Mouse (Mus musculus) lung, embryonic 16.5 days (tissue): ENCODE data around the gene Emc9. TPM values are rescaled to one million over a fixed set of nuclear protein-coding genes. Genes with fewer than 3 reads are reported as not detected.

ENCODE experiments used
- ATAC-seq: fragments of 200-750 bp; cut with Nextera tagmentation; 2 replicates; pipeline ENCODE4 v1.8.0; 2017; ENCODE audit warnings: low read depth, mild to moderate bottlenecking, moderate library complexity
- H3K27ac ChIP-seq: fragments of 300-500 bp; sonication (generic); 2 replicates; pipeline ENCODE4 v1.5.1; 2014; ENCODE audit warnings: mild to moderate bottlenecking, control low read depth, low read length
- H3K27me3 ChIP-seq: fragments of 300-500 bp; sonication (generic); 2 replicates; pipeline ENCODE4 v1.6.1; 2014; ENCODE audit warnings: low read depth, low read length, mixed read lengths; ENCODE audit not compliant: control insufficient read depth, insufficient read depth
- H3K36me3 ChIP-seq: fragments of 300-500 bp; sonication (generic); 2 replicates; pipeline ENCODE4 v1.6.1; 2014; ENCODE audit warnings: low read length; ENCODE audit not compliant: control insufficient read depth, insufficient read depth
- H3K4me1 ChIP-seq: fragments of 300-500 bp; sonication (generic); replicated peaks from 2 replicates; pipeline ENCODE4 v1.6.1; 2014; ENCODE audit warnings: low read length, mixed read lengths; ENCODE audit not compliant: control insufficient read depth, insufficient read depth
- H3K4me2 ChIP-seq: fragments of 300-500 bp; sonication (generic); 2 replicates; pipeline ENCODE4 v1.6.1; 2014; ENCODE audit warnings: low read depth, low read length, control low read depth
- H3K4me3 ChIP-seq: fragments of 300-500 bp; sonication (generic); 2 replicates; pipeline ENCODE4 v1.5.1; 2014; ENCODE audit warnings: mild to moderate bottlenecking, low read length, control low read depth
- H3K9ac ChIP-seq: fragments of 300-500 bp; sonication (generic); 2 replicates; pipeline ENCODE4 v1.6.1; 2014; ENCODE audit warnings: low read length, control low read depth
- H3K9me3 ChIP-seq: fragments of 300-500 bp; sonication (generic); 2 replicates; pipeline ENCODE4 v1.6.1; 2016; ENCODE audit warnings: low read length; ENCODE audit not compliant: control insufficient read depth
- WGBS: fragments of 180-500 bp; shearing (Covaris S2); extraction: QIAGEN DNeasy Blood & Tissue Kit; methylation state at CpG from one replicate; pipeline ENCODE4 v1.1.7; 2014; 5-methylcytosine and 5-hydroxymethylcytosine counted together
- polyA plus RNA-seq: library from polyadenylated mRNA; unstranded; fragments of >200 nt; fragmentation: Nextera tagmentation; extraction: Ambion mirVana; gene quantifications from 2 replicates; pipeline ENCODE4 v1.2.1, GENCODE M21; 2015

Gene Emc9
- polyA plus RNA-seq, 1 experiment from 2014 or later, result 6.4 TPM

DNA sequence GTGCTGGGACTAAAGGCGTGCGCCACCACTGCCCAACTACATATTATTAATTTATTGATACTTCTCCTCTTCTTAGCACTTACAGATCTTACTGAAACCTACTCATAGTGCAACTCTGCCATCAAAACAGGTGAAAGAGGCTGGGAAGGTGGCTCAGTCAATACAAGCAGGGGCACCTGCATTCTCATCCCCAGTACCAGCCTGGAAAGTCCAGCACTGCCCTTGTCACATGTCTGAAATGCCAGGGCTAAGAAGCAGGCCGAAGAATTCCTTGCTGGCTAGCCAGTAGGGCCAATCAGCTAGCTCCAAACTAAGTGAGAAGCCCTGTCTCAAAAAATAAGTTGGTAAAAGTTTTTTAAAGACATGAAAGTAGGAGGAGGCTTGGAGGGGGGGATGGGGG is 27.5 kb downstream of the Emc9 start:
- Histone ChIP-seq H3K27me3 (no peaks in the 10 kb centered on the region), H3K9ac (no peak overlapping the region), H3K4me3 (no peak overlapping the region), H3K4me2 (no peak overlapping the region), H3K27ac (0 out of 2 replicates have a peak overlapping the region, but pooled peaks have one; percentile 47), H3K9me3 (no peaks in the 10 kb centered on the region), H3K4me1 (peaks cover 20% of the 10 kb centered on the region), H3K36me3 (no peaks in the 10 kb centered on the region)
- WGBS, result 78% methylated on average over 3 of the region's 3 CpGs
- no peak for ATAC-seq

DNA sequence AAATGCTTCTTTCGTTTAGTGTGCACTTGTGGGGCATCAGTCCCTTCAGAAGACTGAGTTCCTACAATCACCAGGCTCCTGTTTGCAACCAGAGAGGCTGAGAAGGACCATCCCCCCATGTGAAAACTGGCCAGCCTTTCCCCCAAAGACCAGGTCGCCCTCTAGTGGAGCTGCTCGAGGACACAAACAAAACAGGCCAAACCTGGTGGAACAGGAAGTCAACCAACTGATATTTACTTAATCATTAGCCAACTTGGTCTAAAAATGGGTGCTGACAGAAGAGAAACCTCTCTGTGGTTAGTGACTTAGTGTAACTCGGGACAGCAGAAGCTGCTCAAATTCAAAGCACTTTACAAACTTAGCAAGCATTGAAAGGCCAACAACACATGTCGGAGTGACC is 28.1 kb downstream of the Emc9 start:
- Histone ChIP-seq H3K27me3 (no peaks in the 10 kb centered on the region), H3K4me2 (no peak overlapping the region), H3K4me1 (peaks cover 17% of the 10 kb centered on the region), H3K36me3 (no peaks in the 10 kb centered on the region), H3K27ac (peak overlapping the region; percentile 47; the same call in 1 of the 2 replicates), H3K9ac (no peak overlapping the region), H3K9me3 (no peaks in the 10 kb centered on the region), H3K4me3 (no peak overlapping the region)
- WGBS, result 18% methylated on average over 5 of the region's 5 CpGs
- ATAC-seq, result no peak

DNA sequence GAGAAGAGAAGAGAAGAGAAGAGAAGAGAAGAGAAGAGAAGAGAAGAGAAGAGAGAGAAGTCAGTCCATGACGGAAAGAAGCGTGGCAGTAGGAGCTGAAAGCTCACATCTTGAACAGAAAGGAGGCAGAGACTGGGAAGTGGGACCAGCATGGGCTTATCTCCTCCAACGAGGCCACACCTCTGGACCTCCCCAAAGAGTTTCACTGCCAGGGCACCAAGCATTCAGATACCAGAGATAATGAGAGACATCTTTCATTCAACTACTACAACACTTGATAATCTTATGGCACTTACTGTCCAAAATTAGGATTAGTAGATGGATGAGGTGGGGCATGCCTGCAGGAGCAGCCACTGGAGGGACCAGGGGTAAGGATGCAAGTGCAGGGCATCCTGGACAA is 29.3 kb downstream of the Emc9 start:
- Histone ChIP-seq H3K9me3 (no peaks in the 10 kb centered on the region), H3K4me3 (no peak overlapping the region), H3K4me2 (no peak overlapping the region), H3K9ac (no peak overlapping the region), H3K36me3 (no peaks in the 10 kb centered on the region), H3K27me3 (no peaks in the 10 kb centered on the region), H3K27ac (no peak overlapping the region), H3K4me1 (peaks cover 6% of the 10 kb centered on the region)
- ATAC-seq, result no peak
- WGBS, result 74% methylated on average over 3 of the region's 3 CpGs

DNA sequence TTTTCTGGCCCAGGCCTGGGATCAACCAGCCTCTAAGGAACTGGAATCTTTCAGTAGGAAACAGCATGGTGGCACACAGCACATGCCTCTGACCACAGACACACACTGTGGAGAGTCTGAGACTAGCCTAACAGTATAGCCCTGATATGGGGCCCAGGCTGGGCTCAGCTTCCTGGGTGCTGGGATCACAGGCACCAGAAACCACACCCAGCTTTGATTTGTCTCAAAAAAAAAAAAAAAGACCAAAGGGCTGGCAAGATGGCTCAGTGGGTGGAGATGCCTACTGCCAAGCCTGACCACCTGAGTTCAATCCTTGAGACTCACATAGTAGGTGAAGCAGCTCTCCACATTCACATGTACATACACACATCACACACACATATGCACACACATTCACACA is 30.5 kb downstream of the Emc9 start:
- Histone ChIP-seq H3K4me1 (peaks cover 6% of the 10 kb centered on the region), H3K4me3 (no peak overlapping the region), H3K36me3 (peaks cover 1% of the 10 kb centered on the region), H3K27ac (no peak overlapping the region), H3K9ac (no peak overlapping the region), H3K4me2 (no peak overlapping the region), H3K9me3 (no peaks in the 10 kb centered on the region), H3K27me3 (no peaks in the 10 kb centered on the region)
- ATAC-seq, result no peak

DNA sequence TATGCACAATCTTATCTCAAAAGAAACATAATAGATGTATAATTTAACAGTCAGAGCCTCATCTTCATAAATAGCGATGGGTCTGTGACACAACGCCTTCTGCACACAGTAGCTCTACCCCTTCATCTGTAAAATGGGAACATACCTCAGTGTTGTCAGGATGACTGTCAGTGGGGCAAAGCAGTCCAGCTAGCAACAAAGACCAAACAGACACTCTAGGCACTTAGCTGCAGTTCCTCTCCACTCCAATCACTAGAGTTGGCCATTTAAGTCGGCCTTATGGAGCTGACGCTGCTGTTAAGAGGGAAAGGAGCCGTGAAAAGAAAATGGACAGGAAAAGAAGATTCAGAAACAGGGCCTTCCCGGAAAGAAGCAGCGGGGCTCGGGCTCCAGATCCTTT is 33.3 kb downstream of the Emc9 start:
- H3K27ac ChIP-seq, result no peak overlapping the region
- no peaks in the 10 kb centered on the region for H3K9me3 ChIP-seq
- no peaks in the 10 kb centered on the region for H3K27me3 ChIP-seq
- no peak overlapping the region for H3K9ac ChIP-seq
- ATAC-seq, result no peak
- H3K36me3 ChIP-seq, result peaks cover 21% of the 10 kb centered on the region
- H3K4me3 ChIP-seq, result no peak overlapping the region
- 90% methylated on average over 8 of the region's 8 CpGs for WGBS
- peaks cover 2% of the 10 kb centered on the region for H3K4me1 ChIP-seq
- no peak overlapping the region for H3K4me2 ChIP-seq

DNA sequence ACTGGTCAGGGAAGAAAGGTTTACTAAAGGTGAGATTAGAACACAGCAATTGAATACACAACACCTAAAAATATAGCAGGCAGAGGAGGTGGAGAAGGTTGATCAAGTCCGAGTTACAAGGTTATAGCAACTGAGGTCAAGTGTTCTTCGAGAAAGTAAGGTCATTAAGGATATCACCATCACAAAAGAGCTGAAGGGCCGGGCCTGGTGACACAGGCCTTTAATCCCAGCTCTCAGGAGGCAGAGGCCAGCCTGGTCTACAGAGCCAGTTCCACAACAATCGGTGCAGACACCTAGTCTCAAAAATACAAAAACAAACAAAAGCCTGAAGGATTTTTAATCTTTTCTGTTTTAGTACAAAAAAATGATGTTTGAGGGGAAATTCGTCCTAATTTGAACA is 33.8 kb downstream of the Emc9 start:
- H3K36me3 ChIP-seq, result peaks cover 21% of the 10 kb centered on the region
- 70% methylated on average over 5 of the region's 5 CpGs for WGBS
- H3K4me1 ChIP-seq, result no peaks in the 10 kb centered on the region
- no peak overlapping the region for H3K4me2 ChIP-seq
- ATAC-seq, result no peak
- H3K9me3 ChIP-seq, result no peaks in the 10 kb centered on the region
- no peak overlapping the region for H3K4me3 ChIP-seq
- no peaks in the 10 kb centered on the region for H3K27me3 ChIP-seq
- no peak overlapping the region for H3K9ac ChIP-seq
- no peak overlapping the region for H3K27ac ChIP-seq

DNA sequence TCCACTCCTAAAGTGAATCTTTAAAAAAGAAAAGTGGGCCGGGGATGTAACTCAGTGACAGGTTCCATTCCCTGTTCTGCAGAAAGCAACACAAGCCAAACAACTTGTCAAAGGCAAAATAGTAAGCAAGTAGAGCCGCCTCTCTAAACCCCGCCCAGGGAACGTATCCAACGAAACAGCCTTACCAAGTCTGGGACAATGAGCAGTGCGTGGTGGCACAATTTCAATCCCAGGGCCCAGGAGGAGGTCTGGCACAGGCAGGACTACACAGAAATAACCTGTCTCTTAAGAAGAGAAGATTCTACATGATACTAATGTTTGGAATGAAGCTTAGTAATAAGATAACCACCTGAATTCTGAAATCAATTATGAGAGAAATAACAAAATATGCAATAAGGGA is 34.9 kb downstream of the Emc9 start:
- no peaks in the 10 kb centered on the region for H3K4me1 ChIP-seq
- H3K9me3 ChIP-seq, result no peaks in the 10 kb centered on the region
- peaks cover 31% of the 10 kb centered on the region for H3K36me3 ChIP-seq
- 81% methylated on average over 6 of the region's 6 CpGs for WGBS
- no peaks in the 10 kb centered on the region for H3K27me3 ChIP-seq
- no peak for ATAC-seq
- no peak overlapping the region for H3K9ac ChIP-seq
- no peak overlapping the region for H3K4me2 ChIP-seq
- H3K27ac ChIP-seq, result no peak overlapping the region
- no peak overlapping the region for H3K4me3 ChIP-seq

DNA sequence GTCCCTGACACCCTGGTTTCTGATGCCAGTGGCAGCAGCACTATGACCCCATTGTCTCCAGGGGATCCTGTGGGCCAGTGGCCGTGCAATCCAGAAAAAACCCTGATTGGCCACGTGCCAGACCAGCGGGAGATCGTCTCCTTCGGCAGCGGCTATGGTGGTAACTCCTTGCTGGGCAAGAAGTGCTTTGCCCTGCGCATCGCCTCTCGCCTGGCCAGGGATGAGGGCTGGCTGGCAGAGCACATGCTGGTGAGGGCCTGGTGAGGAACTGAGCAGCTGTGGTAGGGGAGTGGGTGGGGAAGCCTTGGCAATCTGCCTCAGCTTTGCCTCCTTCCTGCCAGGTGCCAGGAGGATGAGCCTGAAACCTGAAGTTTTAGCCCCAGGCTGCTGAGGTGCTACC is 40.8 kb downstream of the Emc9 start:
- ATAC-seq, result no peak
- Histone ChIP-seq H3K4me2 (no peak overlapping the region), H3K27me3 (no peaks in the 10 kb centered on the region), H3K36me3 (peaks cover 44% of the 10 kb centered on the region), H3K4me1 (peaks cover 12% of the 10 kb centered on the region), H3K4me3 (no peak overlapping the region), H3K27ac (no peak overlapping the region), H3K9me3 (no peaks in the 10 kb centered on the region), H3K9ac (no peak overlapping the region)
- WGBS, result 55% methylated on average over 9 of the region's 9 CpGs

DNA sequence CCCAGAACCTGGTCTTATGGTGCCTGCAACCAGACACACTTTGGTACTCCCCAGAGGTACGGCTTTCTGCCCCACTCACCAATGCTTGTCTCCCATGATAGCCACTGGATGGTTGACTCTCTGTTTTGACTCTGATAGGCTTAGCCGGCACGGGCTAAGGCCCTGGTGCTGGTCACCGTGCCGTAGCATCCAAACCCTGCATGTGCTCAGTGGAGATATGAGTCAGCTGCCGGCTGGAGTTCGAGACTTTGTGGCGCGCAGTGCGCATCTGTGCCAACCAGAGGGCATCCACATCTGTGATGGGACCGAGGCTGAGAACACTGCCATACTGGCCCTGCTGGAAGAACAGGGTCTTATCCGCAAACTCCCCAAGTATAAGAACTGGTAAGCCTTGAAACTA is 42.8 kb downstream of the Emc9 start:
- no peak overlapping the region for H3K27ac ChIP-seq
- H3K9ac ChIP-seq, result no peak overlapping the region
- H3K4me3 ChIP-seq, result no peak overlapping the region
- H3K4me1 ChIP-seq, result peaks cover 12% of the 10 kb centered on the region
- H3K9me3 ChIP-seq, result no peaks in the 10 kb centered on the region
- H3K4me2 ChIP-seq, result no peak overlapping the region
- no peaks in the 10 kb centered on the region for H3K27me3 ChIP-seq
- peaks cover 27% of the 10 kb centered on the region for H3K36me3 ChIP-seq
- WGBS, result 96% methylated on average over 12 of the region's 12 CpGs
- ATAC-seq, result no peak

DNA sequence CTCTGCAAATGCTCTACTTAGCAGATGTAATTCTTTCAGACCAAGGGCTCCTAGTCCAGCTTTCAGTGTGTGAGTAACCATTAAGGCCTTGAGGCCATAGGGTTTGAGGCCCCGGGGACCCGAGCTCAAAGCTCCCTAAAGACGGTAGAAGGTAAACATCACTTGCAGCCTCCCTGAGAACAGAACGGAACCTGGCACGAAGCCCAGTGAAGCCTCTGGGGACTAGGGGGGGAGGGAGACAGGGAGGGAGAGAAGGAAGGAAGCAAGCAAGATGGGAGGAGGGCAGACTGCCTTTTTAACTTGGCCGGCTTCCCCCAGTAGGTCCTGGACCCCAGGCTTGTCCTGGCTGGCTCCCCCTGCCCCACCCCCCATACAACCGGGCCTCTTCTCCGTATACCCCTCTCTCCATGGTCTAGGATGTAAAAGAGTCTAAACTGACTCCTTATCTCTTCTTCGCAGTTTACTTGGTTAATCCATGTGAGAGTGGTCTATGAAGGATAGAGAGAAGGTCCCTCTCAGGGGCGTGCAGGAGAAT is 44.2 kb downstream of the Emc9 start:
- H3K4me1 ChIP-seq, result peaks cover 12% of the 10 kb centered on the region
- no peaks in the 10 kb centered on the region for H3K9me3 ChIP-seq
- peak overlapping the region; percentile 66 for H3K4me2 ChIP-seq
- peak; percentile 80 for ATAC-seq
- peak overlapping the region; percentile 97 for H3K27ac ChIP-seq
- peak overlapping the region; percentile 80 for H3K4me3 ChIP-seq
- peak overlapping the region; percentile 83 for H3K9ac ChIP-seq
- under 1% methylated on average over 10 of the region's 10 CpGs for WGBS
- peaks cover 23% of the 10 kb centered on the region for H3K36me3 ChIP-seq
- H3K27me3 ChIP-seq, result no peaks in the 10 kb centered on the region
